Mouse (Mus musculus) myocyte (in vitro differentiated cells): Measurements from ENCODE around the gene Anpep. TPM values are rescaled to one million over a fixed set of nuclear protein-coding genes. Genes with fewer than 3 reads are reported as not detected.

Source experiments
- H3K27me3 ChIP-seq: one replicate; pipeline ENCODE4 v1.6.1; 2011; ENCODE audit not compliant: control insufficient read depth, insufficient read depth, insufficient read length
- H3K36me3 ChIP-seq: one replicate; pipeline ENCODE4 v1.6.1; 2011; ENCODE audit not compliant: control insufficient read depth, insufficient read depth
- H3K4me2 ChIP-seq: one replicate; pipeline ENCODE4 v1.6.1; 2011; ENCODE audit warnings: low read depth, control low read depth
- H3K4me3 ChIP-seq: one replicate; pipeline ENCODE4 v1.5.1; 2011; ENCODE audit warnings: mild to moderate bottlenecking, control low read depth, moderate library complexity
- H3K79me2 ChIP-seq: one replicate; pipeline ENCODE4 v1.6.1; 2011; ENCODE audit not compliant: control insufficient read depth, insufficient read depth
- H3ac ChIP-seq: one replicate; pipeline ENCODE4 v1.6.1; 2011; ENCODE audit not compliant: control insufficient read depth, insufficient read length
- CEBPB ChIP-seq: IDR thresholded peaks from 2 replicates; pipeline ENCODE4 v1.6.1; 2011; ENCODE audit warnings: mild to moderate bottlenecking, moderate library complexity; ENCODE audit not compliant: poor library complexity, insufficient read depth, severe bottlenecking
- E2F4 ChIP-seq: IDR thresholded peaks from one replicate; pipeline ENCODE4 v1.6.1; 2011; ENCODE audit warnings: mild to moderate bottlenecking, control low read depth, moderate library complexity; ENCODE audit not compliant: insufficient read depth
- MAX ChIP-seq: IDR thresholded peaks from one replicate; pipeline ENCODE4 v1.6.1; 2011; ENCODE audit warnings: low read depth, mild to moderate bottlenecking, control low read depth
- MYOD1 ChIP-seq, 3 experiments: IDR thresholded peaks; one replicate each; pipeline ENCODE4 v1.6.1; 2011; ENCODE audit warnings: control low read depth in 2 of 3, low read depth in 2 of 3, mild to moderate bottlenecking in 2 of 3, moderate library complexity in 1 of 3; ENCODE audit not compliant: insufficient read length in 2 of 3, control insufficient read depth in 1 of 3
- MYOG ChIP-seq, 3 experiments: IDR thresholded peaks; one replicate each; pipeline ENCODE4 v1.6.1; 2011; ENCODE audit warnings: control low read depth in 2 of 3, low read depth in 2 of 3, mild to moderate bottlenecking in 2 of 3; ENCODE audit not compliant: insufficient read length in 2 of 3, control insufficient read depth in 1 of 3, insufficient read depth in 1 of 3
- POLR2A ChIP-seq: IDR thresholded peaks from one replicate; pipeline ENCODE4 v1.6.1; 2011; ENCODE audit warnings: low read depth, mild to moderate bottlenecking, control low read depth, moderate library complexity; ENCODE audit not compliant: insufficient read length
- POLR2AphosphoS2 ChIP-seq: IDR thresholded peaks from one replicate; pipeline ENCODE4 v1.6.1; 2011; ENCODE audit warnings: low read depth, control low read depth; ENCODE audit not compliant: insufficient read length
- REST ChIP-seq: IDR thresholded peaks from one replicate; pipeline ENCODE4 v1.6.1; 2011; ENCODE audit warnings: mild to moderate bottlenecking, control low read depth, moderate library complexity; ENCODE audit not compliant: insufficient read depth, insufficient read length
- SRF ChIP-seq: IDR thresholded peaks from one replicate; pipeline ENCODE4 v1.6.1; 2011; ENCODE audit warnings: low read depth; ENCODE audit not compliant: control insufficient read depth, insufficient read length
- TCF12 ChIP-seq: IDR thresholded peaks from one replicate; pipeline ENCODE4 v1.6.1; 2011; ENCODE audit warnings: mild to moderate bottlenecking, control low read depth; ENCODE audit not compliant: poor library complexity, insufficient read depth, severe bottlenecking
- TCF3 ChIP-seq: IDR thresholded peaks from one replicate; pipeline ENCODE4 v1.6.1; 2011; ENCODE audit warnings: low read depth, control low read depth; ENCODE audit not compliant: insufficient read length
- USF1 ChIP-seq: IDR thresholded peaks from one replicate; pipeline ENCODE4 v1.6.1; 2011; ENCODE audit warnings: low read depth, mild to moderate bottlenecking, control low read depth, moderate library complexity
- polyA plus RNA-seq: library from polyadenylated mRNA; unstranded; fragments of >200 nt; fragmentation: generic; extraction: Trizol; gene quantifications from one replicate; pipeline ENCODE4 v1.2.1, GENCODE M21; 2012; ENCODE audit warnings: missing spikeins

Anpep gene
- polyA plus RNA-seq, 1 experiment = 12.1 TPM

DNA sequence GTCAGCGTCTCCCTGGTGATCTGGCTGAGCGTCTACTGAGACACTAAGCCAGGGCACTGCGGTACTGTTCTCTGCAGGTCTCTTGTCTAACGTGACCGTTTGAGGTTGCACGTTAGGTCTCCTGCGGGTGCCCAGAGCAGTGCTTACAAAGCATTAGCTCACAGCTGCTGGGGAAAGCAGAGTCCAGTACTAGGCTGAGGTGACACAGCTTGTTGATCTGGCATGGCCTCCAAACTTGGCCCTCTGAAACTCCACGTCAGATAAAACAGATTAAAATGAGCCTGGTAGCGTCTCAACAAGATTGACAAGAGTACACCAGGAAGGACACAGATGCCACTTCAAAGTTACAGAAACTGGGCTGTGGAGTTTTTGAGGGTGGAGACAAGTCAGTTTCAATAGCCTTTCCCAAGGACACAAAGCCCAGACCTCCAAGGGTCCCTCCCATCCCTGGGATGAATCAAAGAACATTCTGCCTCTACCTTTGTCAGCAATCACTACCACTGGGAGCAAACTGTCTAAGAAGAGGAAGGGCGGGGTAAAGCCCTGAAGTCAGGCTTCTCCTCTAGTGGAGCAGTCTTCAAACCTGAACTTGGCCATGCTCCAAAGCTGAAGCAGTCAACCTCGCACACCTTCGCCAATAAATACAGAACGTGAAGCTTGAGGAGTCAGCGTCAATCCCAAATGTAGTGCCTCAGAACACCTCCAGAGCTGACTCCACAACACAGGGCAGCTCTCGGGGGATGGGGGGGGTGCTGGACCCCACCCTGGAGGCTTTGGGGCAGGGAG is 29.8 kb upstream of the Anpep start:
- H3K4me2 ChIP-seq = no peak overlapping the region
- TF ChIP-seq TCF12 (no peak), POLR2A (no peak), MYOD1 (IDR thresholded peaks at IDR 0.05; ENCODE audit: control insufficient read depth in 1 of 3, insufficient read length in 2 of 3, low read depth in 2 of 3) (no peak), MYOG (IDR thresholded peaks at IDR 0.05; ENCODE audit: control insufficient read depth in 1 of 3, insufficient read depth in 1 of 3, insufficient read length in 2 of 3, low read depth in 2 of 3) (no peak), E2F4 (no peak), MAX (no peak), CEBPB (no peak), SRF (no peak), USF1 (no peak), TCF3 (no peak)
- H3K4me3 ChIP-seq = no peak overlapping the region
- no peaks in the 10 kb centered on the region for H3K27me3 ChIP-seq
- H3K79me2 ChIP-seq = no peaks in the 10 kb centered on the region
- H3ac ChIP-seq = no peak overlapping the region
- H3K36me3 ChIP-seq = peaks cover 6% of the 10 kb centered on the region

DNA sequence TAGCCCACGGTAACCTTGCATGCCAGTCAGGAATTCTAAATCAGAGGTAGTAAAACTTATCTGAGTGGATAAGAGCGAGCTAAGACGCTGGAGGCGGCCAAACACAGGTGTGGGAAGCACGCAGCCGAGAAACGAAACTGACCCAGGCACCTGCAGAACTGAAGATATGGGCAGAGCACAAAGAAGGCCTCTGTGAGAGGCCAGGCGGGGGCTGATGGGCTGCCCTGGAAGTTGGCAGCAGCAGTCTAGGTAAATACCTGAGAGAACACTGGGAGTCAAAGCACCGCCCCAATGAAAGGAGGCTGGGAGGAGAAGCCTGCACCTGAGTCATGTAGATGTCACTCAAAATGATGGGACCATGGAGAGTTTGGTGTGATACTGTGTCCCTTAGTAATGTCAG is 27.7 kb upstream of the Anpep start:
- Histone ChIP-seq H3K79me2 (no peaks in the 10 kb centered on the region), H3K36me3 (peaks cover 6% of the 10 kb centered on the region), H3K4me2 (no peak overlapping the region), H3K4me3 (no peak overlapping the region), H3K27me3 (no peaks in the 10 kb centered on the region), H3ac (no peak overlapping the region)
- TF ChIP-seq E2F4 (no peak), REST (no peak), MAX (no peak), POLR2A (no peak), MYOG (IDR thresholded peaks at IDR 0.05; ENCODE audit: control insufficient read depth in 1 of 3, insufficient read depth in 1 of 3, insufficient read length in 2 of 3, low read depth in 2 of 3) (no peak), USF1 (no peak), POLR2AphosphoS2 (no peak), TCF12 (no peak), SRF (no peak), CEBPB (no peak), TCF3 (no peak)

DNA sequence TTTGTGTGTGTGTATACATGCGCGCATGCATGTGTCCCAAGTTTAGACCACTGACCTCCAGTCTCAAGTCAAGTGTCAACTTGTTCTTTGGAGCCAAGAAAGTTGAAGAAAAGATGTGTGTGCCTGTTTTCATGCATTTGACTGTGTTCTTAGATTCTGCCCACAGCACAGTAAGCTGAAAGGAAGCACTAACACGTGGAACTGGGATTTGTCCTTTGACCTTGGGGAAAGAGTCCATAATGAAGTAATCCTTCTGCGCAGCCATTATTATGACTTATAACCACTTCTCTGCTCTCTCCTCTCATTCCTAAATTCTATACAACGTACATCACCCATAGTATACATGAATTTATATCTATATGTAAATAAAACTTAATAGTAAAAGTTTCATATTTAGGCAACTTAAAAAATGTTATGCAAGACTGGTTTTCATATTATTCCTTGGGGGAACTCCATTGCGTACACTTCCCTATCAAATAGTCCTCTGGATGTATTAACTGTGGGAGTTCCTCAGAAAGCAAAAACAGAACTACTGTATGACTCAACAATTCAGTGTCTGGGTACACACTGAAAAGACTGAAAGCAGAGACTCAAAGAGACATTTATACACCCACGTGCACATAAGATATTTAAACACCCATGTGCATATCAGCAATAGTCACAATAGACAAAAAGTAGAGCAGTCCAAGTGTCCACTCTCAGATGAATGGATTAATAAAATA is 22.9 kb upstream of the Anpep start:
- Histone ChIP-seq H3K79me2 (no peaks in the 10 kb centered on the region), H3K27me3 (no peaks in the 10 kb centered on the region), H3K4me2 (no peak overlapping the region), H3K4me3 (no peak overlapping the region), H3K36me3 (peaks cover 3% of the 10 kb centered on the region), H3ac (no peak overlapping the region)
- TF ChIP-seq E2F4 = no peak
- TF ChIP-seq USF1 = no peak
- no peak for TF ChIP-seq MYOD1 (IDR thresholded peaks at IDR 0.05; ENCODE audit: control insufficient read depth in 1 of 3, insufficient read length in 2 of 3, low read depth in 2 of 3)
- no peak for TF ChIP-seq SRF
- TF ChIP-seq MAX = no peak
- no peak for TF ChIP-seq CEBPB

DNA sequence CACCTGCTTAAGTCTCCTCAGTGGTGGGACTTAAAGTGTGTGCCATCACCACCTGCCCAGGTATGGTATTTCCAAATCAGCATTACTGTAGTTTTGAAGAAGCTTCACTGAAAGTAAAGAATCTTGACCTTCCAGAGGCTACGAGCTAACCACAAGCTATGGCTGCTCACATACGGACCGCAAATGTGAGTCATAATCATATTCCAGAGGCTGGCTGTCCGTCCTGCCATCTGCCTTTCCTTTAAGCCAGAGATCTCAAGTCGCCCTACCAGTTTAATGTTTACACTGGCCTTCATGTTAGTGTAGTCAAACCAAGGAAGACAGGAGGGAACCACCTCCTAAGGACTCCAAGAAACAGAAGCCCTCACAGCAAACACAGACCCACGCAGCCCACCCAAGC is 21.0 kb upstream of the Anpep start:
- TF ChIP-seq TCF12 = no peak
- no peak for TF ChIP-seq USF1
- no peak for TF ChIP-seq MAX
- TF ChIP-seq E2F4 = no peak
- TF ChIP-seq POLR2AphosphoS2 = no peak
- TF ChIP-seq MYOD1 (IDR thresholded peaks at IDR 0.05; ENCODE audit: control insufficient read depth in 1 of 3, insufficient read length in 2 of 3, low read depth in 2 of 3) = peak in 1 of 3 experiments; percentile 22
- TF ChIP-seq REST = no peak
- no peak for TF ChIP-seq MYOG (IDR thresholded peaks at IDR 0.05; ENCODE audit: control insufficient read depth in 1 of 3, insufficient read depth in 1 of 3, insufficient read length in 2 of 3, low read depth in 2 of 3)
- no peak for TF ChIP-seq POLR2A
- no peak for TF ChIP-seq TCF3
- no peak for TF ChIP-seq SRF
- 0 out of 2 replicates have a peak, but pooled peaks have one; percentile 1 for TF ChIP-seq CEBPB
- no peaks in the 10 kb centered on the region for H3K79me2 ChIP-seq
- H3K27me3 ChIP-seq = no peaks in the 10 kb centered on the region
- H3ac ChIP-seq = no peak overlapping the region
- peak overlapping the region; percentile 72 for H3K4me2 ChIP-seq
- no peak overlapping the region for H3K4me3 ChIP-seq
- peaks cover 11% of the 10 kb centered on the region for H3K36me3 ChIP-seq
